Mouse (Mus musculus) forebrain, embryonic 14.5 days (tissue): ENCODE data around the gene Mgat5. TPM values are rescaled to one million over a fixed set of nuclear protein-coding genes. Genes with fewer than 3 reads are reported as not detected.

ENCODE experiments used
- ATAC-seq: fragments of 200-750 bp; cut with Nextera tagmentation; 2 replicates; pipeline ENCODE4 v1.8.0; 2017; ENCODE audit warnings: mild to moderate bottlenecking, moderate library complexity
- DNase-seq: peaks from one replicate; pipeline ENCODE4 v3.0.0-alpha.2; 2015; ENCODE audit warnings: low spot score
- H3K27ac ChIP-seq: fragments of 300-500 bp; sonication (generic); 2 replicates; pipeline ENCODE4 v1.5.1; 2014; ENCODE audit warnings: low read depth, mild to moderate bottlenecking, control low read depth, low read length, moderate library complexity
- H3K27me3 ChIP-seq: fragments of 300-500 bp; sonication (generic); replicated peaks from 2 replicates; pipeline ENCODE4 v1.6.1; 2014; ENCODE audit warnings: low read length, control low read depth, mixed read lengths; ENCODE audit not compliant: control insufficient read depth, insufficient read depth
- H3K36me3 ChIP-seq: fragments of 300-500 bp; sonication (generic); 2 replicates; pipeline ENCODE4 v1.6.1; 2014; ENCODE audit warnings: low read length, control low read depth; ENCODE audit not compliant: control insufficient read depth, insufficient read depth
- H3K4me1 ChIP-seq: fragments of 300-500 bp; sonication (generic); 2 replicates; pipeline ENCODE4 v1.6.1; 2014; ENCODE audit warnings: antibody characterized with exemption, low read length, control low read depth; ENCODE audit not compliant: control insufficient read depth, insufficient read depth
- H3K4me2 ChIP-seq: fragments of 300-500 bp; sonication (generic); 2 replicates; pipeline ENCODE4 v1.6.1; 2014; ENCODE audit warnings: mild to moderate bottlenecking, control low read depth, low read length
- H3K4me3 ChIP-seq: fragments of 300-500 bp; sonication (generic); 2 replicates; pipeline ENCODE4 v1.5.1; 2014; ENCODE audit warnings: low read depth, low read length, control low read depth
- H3K9ac ChIP-seq: fragments of 300-500 bp; sonication (generic); 2 replicates; pipeline ENCODE4 v1.6.1; 2014; ENCODE audit warnings: mild to moderate bottlenecking, low read length, control low read depth, moderate library complexity
- H3K9me3 ChIP-seq: fragments of 300-500 bp; sonication (generic); replicated peaks from 2 replicates; pipeline ENCODE4 v1.6.1; 2016; ENCODE audit warnings: low read length, control low read depth, mixed read lengths; ENCODE audit not compliant: control insufficient read depth
- WGBS: fragments of 180-500 bp; shearing (Covaris S2); extraction: QIAGEN DNeasy Blood & Tissue Kit; methylation state at CpG from one replicate; pipeline ENCODE4 v1.1.7; 2014; 5-methylcytosine and 5-hydroxymethylcytosine counted together
- polyA plus RNA-seq: library from polyadenylated mRNA; unstranded; fragments of >200 nt; fragmentation: Nextera tagmentation; extraction: Ambion mirVana; gene quantifications from 2 replicates; pipeline ENCODE4 v1.2.1, GENCODE M21; 2014

Gene Mgat5
- polyA plus RNA-seq, 1 experiment from 2014 or later, result 11.4 TPM

DNA sequence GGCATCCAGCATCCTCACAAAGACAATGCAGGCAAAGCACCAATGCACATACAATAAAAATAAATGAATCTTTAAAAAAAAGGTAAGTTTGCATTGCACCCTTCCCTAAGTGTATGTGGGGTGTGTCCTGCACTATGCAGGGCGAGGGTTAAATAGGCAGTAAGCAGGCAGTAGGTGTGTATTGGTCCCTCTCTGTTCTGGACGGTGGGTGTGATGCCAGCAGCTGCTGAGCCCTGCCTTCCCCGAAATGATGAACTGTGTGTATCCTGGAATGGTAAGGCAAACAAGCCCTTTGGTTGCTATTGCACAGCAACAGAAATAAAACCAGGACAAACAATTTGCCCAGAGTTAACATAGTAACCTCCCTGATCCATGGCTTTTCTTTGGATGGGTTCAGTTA, 150.2 kb downstream of the Mgat5 start:
- Histone ChIP-seq H3K4me1 (no peaks in the 10 kb centered on the region; the same call in 1 of the 2 replicates), H3K27ac (no peak overlapping the region), H3K4me2 (no peak overlapping the region), H3K9ac (no peak overlapping the region), H3K27me3 (no peaks in the 10 kb centered on the region), H3K36me3 (no peaks in the 10 kb centered on the region), H3K9me3 (no peaks in the 10 kb centered on the region), H3K4me3 (no peak overlapping the region)
- WGBS, result 87% methylated on average over 3 of the region's 3 CpGs
- DNase-seq (no peak), ATAC-seq (no peak)

DNA sequence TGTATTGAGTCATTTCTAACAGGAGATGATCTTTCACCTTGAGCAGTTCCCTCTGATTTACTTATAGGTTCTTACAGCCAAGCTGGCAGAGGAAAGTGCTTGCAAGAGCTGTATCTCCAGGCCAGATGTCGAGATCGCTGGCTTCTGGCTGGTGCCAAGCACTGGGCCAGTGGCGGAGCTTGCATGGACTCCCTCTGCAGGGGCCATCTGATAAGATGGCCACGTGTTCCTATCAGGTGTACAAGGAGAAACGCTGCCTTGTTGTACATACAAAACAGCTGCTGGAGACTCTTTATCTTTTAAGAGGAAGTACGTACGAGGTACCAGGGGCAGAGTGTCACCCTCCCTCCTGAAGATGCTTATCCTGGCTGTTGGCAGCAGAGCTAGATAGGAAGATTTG, 158.8 kb downstream of the Mgat5 start:
- Histone ChIP-seq H3K27ac (no peak overlapping the region), H3K27me3 (no peaks in the 10 kb centered on the region), H3K9ac (no peak overlapping the region), H3K4me3 (no peak overlapping the region), H3K36me3 (peaks cover 27% of the 10 kb centered on the region), H3K4me1 (no peaks in the 10 kb centered on the region), H3K4me2 (no peak overlapping the region), H3K9me3 (no peaks in the 10 kb centered on the region)
- no peak for ATAC-seq
- 91% methylated on average over 7 of the region's 7 CpGs for WGBS
- no peak for DNase-seq

DNA sequence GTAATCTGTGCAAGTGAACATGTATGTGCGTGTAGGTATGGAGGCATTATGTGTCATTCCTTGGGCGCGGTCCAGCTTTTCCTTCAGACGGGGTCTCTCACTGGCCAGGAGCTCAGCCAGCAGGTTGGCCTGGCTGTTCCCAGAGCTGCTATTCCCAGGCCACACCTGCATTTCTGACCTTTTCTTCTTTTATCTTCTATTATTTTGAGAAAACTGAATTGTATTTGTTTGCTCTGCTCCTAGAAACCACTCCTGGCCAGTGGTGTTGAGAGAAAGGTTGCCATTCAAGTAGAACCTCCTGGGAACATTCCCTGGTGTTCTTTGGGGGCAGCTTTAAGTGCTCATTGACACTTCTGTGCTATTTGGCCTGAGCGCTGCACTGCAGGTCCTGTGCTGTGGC, 160.9 kb downstream of the Mgat5 start:
- ATAC-seq, result no peak
- Histone ChIP-seq H3K36me3 (peaks cover 27% of the 10 kb centered on the region), H3K4me2 (no peak overlapping the region), H3K27ac (no peak overlapping the region), H3K27me3 (no peaks in the 10 kb centered on the region), H3K9me3 (no peaks in the 10 kb centered on the region), H3K9ac (no peak overlapping the region), H3K4me3 (no peak overlapping the region), H3K4me1 (no peaks in the 10 kb centered on the region)
- no peak for DNase-seq
- 90% methylated on average over 5 of the region's 5 CpGs for WGBS

DNA sequence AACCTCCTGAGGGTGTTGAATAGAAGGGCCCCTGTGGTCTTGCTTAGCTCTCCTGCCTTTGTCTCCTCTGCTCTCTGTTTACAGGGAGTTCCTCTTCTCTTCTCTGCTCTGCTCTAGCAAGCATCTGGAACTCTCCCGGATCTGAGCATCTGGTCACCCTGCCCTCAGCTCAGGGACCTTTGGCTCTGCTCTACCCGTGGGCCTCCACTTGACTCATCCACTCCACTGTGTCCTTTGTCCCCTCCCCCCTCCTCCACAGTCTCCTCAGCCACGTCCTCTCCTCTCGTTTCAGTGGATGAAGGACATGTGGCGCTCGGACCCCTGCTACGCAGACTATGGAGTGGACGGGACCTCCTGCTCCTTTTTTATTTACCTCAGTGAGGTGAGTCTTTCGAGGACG, 161.3 kb downstream of the Mgat5 start:
- WGBS, result 67% methylated on average over 10 of the region's 10 CpGs
- Histone ChIP-seq H3K4me1 (no peaks in the 10 kb centered on the region), H3K27ac (no peak overlapping the region), H3K4me3 (no peak overlapping the region), H3K27me3 (no peaks in the 10 kb centered on the region), H3K4me2 (no peak overlapping the region), H3K36me3 (peaks cover 27% of the 10 kb centered on the region), H3K9ac (no peak overlapping the region), H3K9me3 (no peaks in the 10 kb centered on the region)
- no peak for ATAC-seq
- no peak for DNase-seq

DNA sequence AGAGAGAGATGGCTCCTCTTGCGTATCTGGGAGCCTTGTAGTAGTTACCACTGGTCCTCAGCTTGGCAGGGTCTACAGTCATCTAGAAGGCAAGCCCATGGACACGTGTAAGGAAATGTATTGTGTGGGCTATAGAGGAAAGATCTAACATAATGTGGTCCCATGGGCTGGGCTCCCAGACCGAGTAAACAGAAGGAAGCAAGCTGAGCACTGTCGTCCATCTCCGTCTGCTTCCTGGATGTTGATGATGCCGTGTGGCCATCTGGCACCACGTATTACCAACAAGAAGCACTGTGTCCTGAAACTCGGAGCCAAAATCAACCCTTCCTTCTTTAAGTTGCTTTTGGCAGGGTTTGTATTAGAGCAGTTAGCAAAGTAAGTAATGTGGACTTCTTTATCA, 163.7 kb downstream of the Mgat5 start:
- no peaks in the 10 kb centered on the region for H3K4me1 ChIP-seq
- DNase-seq, result no peak
- no peak for ATAC-seq
- H3K27me3 ChIP-seq, result no peaks in the 10 kb centered on the region
- no peak overlapping the region for H3K4me3 ChIP-seq
- no peak overlapping the region for H3K4me2 ChIP-seq
- H3K9me3 ChIP-seq, result no peaks in the 10 kb centered on the region
- H3K36me3 ChIP-seq, result peaks cover 27% of the 10 kb centered on the region
- H3K9ac ChIP-seq, result no peak overlapping the region
- WGBS, result 90% methylated on average over 8 of the region's 8 CpGs
- no peak overlapping the region for H3K27ac ChIP-seq

DNA sequence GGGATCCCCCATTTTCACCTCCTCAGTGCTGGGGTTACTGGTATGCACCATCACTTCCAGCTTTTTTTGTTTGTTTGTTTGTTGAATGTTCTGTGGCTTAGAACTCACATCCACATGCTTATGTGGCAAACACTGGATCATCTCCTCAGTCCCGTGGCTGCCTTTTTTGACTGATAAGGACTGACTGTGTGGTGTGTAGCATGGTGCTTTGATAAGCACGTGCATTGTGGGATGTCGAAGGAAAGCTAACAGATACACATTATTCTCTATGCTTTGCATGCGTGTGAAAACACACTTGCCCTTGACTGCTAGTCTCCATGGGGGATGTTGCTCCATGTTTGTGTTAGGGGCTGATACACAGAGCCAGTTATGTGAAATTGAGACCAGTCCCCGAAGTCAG, 164.7 kb downstream of the Mgat5 start:
- ATAC-seq (no peak), DNase-seq (no peak)
- Histone ChIP-seq H3K27me3 (no peaks in the 10 kb centered on the region), H3K9ac (no peak overlapping the region), H3K4me3 (no peak overlapping the region), H3K9me3 (no peaks in the 10 kb centered on the region), H3K36me3 (peaks cover 27% of the 10 kb centered on the region), H3K4me2 (no peak overlapping the region), H3K4me1 (0 out of 2 replicates have a peak, but pooled peaks cover 3% of the 10 kb centered on the region), H3K27ac (no peak overlapping the region)
- WGBS, result 92% methylated on average over 5 of the region's 5 CpGs

DNA sequence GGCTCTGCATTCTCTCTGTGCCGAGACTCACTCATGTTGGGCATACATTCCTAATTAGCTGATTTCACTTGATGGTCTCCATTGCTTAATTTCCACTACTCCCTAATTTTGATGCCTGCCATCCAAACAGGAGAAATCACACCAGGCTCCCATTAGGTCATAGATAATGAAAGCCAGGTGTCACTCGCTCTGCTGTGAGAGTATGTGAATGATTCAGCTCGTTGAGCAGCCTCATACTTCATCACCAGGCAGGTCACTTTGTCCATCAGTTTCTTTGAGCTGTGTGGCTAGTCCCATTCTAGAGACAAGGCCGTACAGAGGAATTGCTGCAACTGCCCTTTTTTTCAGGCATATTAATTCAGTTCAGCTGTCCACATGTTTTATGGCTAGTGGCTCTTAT, 167.3 kb downstream of the Mgat5 start:
- DNase-seq (no peak), ATAC-seq (no peak)
- no peaks in the 10 kb centered on the region for H3K27me3 ChIP-seq
- no peak overlapping the region for H3K9ac ChIP-seq
- no peak overlapping the region for H3K4me3 ChIP-seq
- H3K9me3 ChIP-seq, result no peaks in the 10 kb centered on the region
- peaks cover 7% of the 10 kb centered on the region for H3K36me3 ChIP-seq
- 0 out of 2 replicates have a peak, but pooled peaks cover 3% of the 10 kb centered on the region for H3K4me1 ChIP-seq
- no peak overlapping the region for H3K27ac ChIP-seq
- no peak overlapping the region for H3K4me2 ChIP-seq
- 78% methylated on average over 4 of the region's 4 CpGs for WGBS

DNA sequence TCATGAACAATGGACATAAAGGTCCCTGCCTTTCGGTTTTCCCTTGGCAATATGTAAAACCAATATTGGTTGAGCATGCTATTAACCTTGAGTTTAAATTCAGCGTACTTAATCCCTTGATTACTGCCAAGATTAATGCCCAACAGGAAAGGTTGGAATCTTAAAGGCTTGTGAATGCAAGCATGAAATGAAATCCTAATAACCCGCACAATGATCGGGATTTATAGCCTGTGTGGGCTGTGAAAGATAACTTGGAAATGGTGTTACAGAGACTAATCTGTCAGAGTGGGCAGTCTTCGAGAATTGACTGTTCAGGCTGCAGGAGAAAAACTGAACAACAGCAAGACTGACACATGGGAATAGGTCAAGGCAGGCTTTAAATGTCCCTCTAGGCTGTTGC, 168.7 kb downstream of the Mgat5 start:
- Histone ChIP-seq H3K27ac (no peak overlapping the region), H3K9me3 (no peaks in the 10 kb centered on the region), H3K4me3 (no peak overlapping the region), H3K27me3 (no peaks in the 10 kb centered on the region), H3K9ac (no peak overlapping the region), H3K4me1 (0 out of 2 replicates have a peak, but pooled peaks cover 3% of the 10 kb centered on the region), H3K4me2 (no peak overlapping the region), H3K36me3 (no peaks in the 10 kb centered on the region)
- WGBS, result 42% methylated on average over 5 of the region's 5 CpGs
- no peak for DNase-seq
- no peak for ATAC-seq

DNA sequence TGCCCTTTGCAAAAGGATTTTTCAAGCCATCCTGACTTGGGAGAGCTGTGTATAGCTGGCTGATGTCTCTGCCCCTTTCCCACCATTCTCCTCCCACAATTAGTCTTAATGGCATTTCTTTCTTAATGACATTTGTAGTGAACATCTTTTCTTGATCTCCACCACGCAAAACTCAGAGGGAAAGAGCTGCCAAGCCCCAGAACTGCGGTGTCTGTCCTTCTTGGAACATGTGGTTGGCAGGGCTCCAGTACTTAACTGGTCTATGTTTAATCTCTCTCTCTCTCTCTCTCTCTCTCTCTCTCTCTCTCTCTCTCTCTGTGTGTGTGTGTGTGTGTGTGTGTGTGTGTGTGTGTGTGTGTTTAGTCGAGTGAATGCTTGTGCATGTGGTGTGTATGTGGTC, 169.3 kb downstream of the Mgat5 start:
- Histone ChIP-seq H3K27ac (no peak overlapping the region), H3K9me3 (no peaks in the 10 kb centered on the region), H3K4me1 (0 out of 2 replicates have a peak, but pooled peaks cover 3% of the 10 kb centered on the region), H3K4me3 (no peak overlapping the region), H3K4me2 (no peak overlapping the region), H3K36me3 (no peaks in the 10 kb centered on the region), H3K27me3 (no peaks in the 10 kb centered on the region), H3K9ac (no peak overlapping the region)
- no peak for DNase-seq
- WGBS, result 55% methylated on average over 3 of the region's 3 CpGs
- ATAC-seq, result no peak
